Mouse (Mus musculus) cerebral cortex, adult 2 months (tissue): ENCODE results near the gene F7.

Experiments
- WGBS: fragments of 180-500 bp; shearing (Covaris S2); methylation state at CpG from one replicate; pipeline ENCODE4 v1.1.7; 2018; 5-methylcytosine and 5-hydroxymethylcytosine counted together

F7 gene

DNA sequence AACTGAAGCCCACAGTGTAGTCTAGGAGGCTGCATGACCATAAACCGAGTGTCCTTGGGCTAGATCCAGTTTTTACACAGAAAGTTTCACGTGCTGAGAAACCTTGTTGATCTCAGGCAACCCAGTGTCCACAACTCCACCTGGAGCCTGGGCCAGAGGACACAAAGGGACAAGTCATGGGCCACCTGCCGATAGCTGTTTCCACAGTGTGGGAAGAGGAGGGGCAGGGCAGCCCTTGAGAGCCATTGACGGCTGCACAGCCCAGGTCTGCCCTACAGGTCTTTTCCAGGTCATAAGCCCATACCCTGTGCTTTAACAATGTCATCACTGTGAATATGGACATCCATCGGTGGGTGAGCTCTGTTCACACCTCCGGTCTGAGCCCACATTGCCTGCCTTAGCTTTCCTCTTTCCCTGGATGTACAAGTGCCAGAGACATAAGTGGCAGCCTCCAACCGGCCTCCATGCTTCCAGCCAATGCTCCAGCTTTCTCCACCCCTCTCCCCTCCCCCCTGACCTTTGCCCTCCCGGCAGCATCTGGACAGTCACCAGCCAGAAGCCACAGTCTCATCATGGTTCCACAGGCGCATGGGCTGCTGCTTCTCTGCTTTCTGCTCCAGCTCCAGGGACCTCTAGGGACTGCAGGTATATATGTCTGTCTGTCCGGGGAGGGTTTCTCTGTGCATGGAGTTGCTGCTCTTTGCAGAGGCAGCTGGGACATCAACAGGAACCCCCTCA lies at the start of gene F7:
Gene F7, plus strand, starts transcription at position 548 of the 738 bp plus-strand sequence.
- 63% methylated on average over 10 of the region's 10 CpGs for WGBS

DNA sequence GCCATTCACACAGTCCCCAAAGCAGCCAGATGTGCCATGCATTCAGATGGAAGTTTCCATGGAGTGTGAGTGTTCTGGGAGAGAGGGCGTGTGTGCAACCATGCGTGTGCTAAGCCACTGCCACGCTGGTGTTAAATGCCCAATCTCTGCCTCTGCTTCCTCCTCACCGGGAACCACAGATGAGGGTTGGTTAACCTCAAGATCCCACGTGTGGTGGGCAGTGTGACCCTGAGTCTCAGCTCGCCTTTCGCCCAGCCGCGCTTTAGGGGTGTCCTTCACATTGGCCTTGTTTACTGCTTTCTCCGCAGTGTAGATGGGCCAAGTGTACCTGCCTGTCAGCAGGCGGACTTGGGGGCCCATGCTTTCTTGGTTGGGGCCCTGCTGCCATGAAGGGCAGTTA lies 49.5 kb upstream of the F7 start:
- WGBS = 78% methylated on average over 11 of the region's 11 CpGs

DNA sequence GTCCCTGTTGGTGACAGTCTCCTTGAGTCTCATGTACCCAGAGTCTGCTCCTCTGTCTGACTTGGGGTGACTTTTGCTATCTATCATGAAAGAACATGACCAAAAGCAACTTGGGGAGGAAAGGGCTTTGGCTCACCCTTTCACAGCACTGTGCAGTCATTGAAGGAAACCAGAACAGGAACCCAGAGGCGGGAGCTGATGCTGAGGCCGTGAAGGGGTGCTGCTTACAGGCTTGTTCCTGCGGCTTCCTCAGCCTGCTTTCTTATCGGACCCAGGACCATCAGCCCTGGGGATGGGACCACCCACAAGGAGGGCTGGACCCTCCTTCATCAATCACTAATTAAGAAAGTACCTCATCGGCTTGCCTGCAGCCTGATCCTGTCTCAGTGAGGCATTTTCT lies 49.1 kb upstream of the F7 start:
- whole genome bisulfite sequencing = 58% methylated on average over 5 of the region's 5 CpGs

GRCm38 (mm10) chr8:12977325-12977724 lies 48.5 kb upstream of the F7 start:
- WGBS = 72% methylated on average over 12 of the region's 12 CpGs

DNA sequence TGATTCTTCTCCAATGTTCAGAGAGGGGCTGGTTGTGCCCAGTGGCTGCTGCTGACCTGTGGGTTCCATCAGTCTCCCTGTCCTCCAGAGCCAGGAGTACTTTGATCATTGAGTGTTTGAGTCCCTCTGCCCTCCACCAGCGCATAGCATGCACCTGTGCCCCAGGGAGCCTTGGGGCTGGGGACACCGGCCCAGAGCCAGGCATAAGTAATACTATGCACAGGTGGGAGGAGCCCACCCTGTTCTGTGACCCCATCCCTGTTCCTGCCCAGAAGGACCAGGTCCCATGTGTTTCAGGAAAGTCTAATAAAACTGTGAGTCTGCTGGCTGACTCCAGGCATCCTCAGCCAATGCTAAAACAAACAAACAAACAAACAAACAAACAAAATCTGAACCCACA lies 47.5 kb upstream of the F7 start:
- WGBS = 71% methylated on average over 2 of the region's 2 CpGs

- WGBS = 34% methylated on average over 5 of the region's 5 CpGs
Observed at GRCm38 (mm10) chr8:12978726-12979125, 47.1 kb upstream of the F7 start.

GRCm38 (mm10) chr8:12983681-12984467 lies 42.0 kb upstream of the F7 start:
- 39% methylated on average over 18 of the region's 18 CpGs for WGBS

- WGBS = 49% methylated on average over 17 of the region's 17 CpGs
Observed at GRCm38 (mm10) chr8:12984601-12985243, 41.1 kb upstream of the F7 start.

DNA sequence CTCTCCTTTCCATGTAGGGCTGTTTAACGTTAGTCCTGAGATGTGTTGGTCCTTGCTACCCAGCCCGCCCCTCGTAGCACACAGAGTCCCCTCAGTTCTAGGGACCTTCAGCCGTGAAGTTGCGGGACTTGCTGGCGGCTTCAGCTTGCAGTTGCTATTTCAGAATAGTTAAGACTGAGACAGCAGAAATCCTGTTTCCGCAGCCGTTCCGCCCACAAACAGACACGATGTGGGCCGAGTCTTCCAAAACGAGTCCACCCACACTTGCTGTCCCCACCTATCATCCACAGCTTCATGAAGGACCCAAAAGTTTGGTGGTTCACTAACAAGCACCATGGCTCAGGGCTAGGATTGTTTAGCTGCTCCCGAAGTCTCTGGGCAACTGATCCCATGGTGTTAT lies 40.6 kb upstream of the F7 start:
- WGBS = 41% methylated on average over 13 of the region's 13 CpGs

GRCm38 (mm10) chr8:12987571-12987970 lies 38.3 kb upstream of the F7 start:
- 34% methylated on average over 8 of the region's 8 CpGs for WGBS

DNA sequence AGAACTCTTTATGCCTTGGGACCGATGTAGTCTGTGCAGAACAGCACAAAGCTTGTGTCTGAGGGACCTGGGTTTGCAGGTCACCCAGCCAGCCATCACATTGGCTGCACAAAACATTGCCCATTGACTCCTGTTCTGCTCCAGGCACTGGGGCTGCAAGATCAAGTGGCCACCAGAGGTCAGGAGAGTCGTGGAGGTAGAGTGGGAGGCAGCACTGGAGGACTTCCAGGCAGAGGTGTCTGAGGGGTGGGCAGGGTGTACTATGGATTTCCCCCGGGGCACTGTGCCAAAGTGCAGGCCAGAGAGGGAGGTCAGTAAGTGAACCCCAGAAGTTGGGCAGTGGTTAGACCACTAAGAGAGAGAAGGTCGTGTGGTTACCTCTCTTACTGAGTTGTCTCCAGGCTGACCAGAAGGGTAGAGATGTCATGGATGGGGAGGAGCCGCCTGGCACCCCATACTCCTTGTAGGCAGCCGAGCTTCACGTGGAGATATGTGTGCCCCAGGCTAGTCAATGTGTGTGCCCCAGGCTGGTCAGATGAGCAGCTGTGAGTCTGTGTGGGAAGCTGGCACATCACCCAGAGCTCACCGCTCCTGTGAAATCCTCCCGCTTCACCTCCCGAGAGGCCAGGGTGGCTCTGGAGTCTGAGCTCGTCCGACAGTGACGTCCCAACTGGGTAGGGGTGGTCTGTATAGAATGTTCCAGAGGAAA lies 37.0 kb upstream of the F7 start:
- 48% methylated on average over 13 of the region's 13 CpGs for WGBS

- WGBS = 46% methylated on average over 10 of the region's 10 CpGs
Observed at GRCm38 (mm10) chr8:12991411-12991810, 34.4 kb upstream of the F7 start.

DNA sequence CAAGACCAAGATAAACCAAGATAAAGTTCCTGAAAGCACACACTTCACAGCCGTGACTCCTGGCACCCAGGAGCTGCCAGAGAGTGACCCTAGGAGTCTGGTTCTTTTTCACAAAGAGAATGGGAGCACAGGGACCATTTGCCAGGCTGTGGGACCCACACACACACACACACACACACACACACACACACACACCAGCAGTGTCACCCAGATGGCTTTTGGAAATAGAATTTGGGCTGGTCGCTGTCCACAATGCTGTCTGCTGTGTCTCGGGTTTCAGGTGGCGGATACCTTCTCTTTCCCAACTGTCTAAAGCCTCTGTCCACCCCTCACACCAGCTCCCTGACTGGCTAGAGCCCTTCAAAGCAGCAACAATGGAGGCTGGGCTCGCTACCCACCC lies 31.4 kb upstream of the F7 start:
- WGBS = 71% methylated on average over 5 of the region's 5 CpGs

DNA sequence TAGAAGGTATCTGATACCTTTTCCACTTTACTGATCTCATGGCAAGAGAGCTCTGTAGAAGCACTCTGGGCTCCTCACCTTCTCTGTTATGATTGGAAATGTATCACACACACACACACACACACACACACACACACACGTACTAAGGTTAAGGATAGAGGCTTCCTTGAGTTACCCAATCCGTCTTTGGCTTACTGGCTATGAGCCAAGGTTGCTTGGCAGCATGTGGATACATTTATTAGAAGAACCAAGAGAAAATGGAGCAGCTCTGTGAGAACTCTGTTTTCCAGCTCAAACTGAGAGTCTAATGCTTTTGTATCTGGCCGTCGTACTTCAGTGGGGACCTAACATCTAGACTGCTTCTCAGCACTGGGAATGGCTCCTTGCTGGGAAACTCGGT lies 30.4 kb upstream of the F7 start:
- WGBS = 14% methylated on average over 5 of the region's 5 CpGs

- 56% methylated on average over 8 of the region's 8 CpGs for WGBS
Observed at GRCm38 (mm10) chr8:12996831-12997275, 29.0 kb upstream of the F7 start.

DNA sequence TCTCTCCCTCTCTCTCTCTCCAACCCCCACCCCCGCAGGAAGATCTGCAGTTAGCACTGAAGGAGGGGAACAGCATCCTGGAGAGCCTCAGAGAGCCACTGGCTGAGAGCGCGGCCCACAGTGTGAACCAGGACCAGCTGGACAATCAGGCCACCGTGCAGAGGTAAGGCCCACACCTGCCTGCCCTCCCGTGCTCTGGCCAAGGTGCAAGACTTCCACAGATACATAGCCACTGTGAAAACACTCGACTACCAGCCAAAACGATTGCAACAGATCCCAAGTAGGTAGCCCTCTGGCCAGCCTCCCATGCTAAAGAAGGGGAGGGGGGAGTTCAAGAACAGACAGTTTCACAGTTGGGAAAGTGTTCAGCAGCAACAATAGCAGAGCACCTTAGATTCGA lies 27.5 kb upstream of the F7 start:
- 60% methylated on average over 7 of the region's 8 CpGs for WGBS

- 34% methylated on average over 9 of the region's 9 CpGs for WGBS
Observed at GRCm38 (mm10) chr8:12999793-13000192, 26.0 kb upstream of the F7 start.

- WGBS = 68% methylated on average over 4 of the region's 4 CpGs
Observed at GRCm38 (mm10) chr8:13007458-13007857, 18.4 kb upstream of the F7 start.

DNA sequence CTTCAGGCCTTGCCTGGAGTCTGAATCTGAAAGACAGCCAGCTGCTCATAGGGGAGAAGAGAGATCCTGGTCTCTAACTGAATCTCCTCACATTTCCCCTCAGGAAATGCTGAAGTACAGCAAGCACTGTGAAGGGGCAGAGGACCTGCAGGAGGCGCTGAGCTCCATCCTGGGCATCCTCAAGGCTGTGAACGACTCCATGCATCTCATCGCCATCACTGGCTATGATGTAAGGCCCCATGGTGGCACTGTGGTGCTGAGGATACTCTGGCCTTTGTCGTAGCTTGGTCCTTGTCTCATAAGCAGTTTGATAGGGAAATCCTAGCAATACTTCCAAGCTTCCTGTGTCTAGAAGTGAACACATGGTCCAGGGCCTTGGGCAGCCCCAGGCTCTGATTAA lies 15.5 kb upstream of the F7 start:
- 60% methylated on average over 4 of the region's 4 CpGs for WGBS

DNA sequence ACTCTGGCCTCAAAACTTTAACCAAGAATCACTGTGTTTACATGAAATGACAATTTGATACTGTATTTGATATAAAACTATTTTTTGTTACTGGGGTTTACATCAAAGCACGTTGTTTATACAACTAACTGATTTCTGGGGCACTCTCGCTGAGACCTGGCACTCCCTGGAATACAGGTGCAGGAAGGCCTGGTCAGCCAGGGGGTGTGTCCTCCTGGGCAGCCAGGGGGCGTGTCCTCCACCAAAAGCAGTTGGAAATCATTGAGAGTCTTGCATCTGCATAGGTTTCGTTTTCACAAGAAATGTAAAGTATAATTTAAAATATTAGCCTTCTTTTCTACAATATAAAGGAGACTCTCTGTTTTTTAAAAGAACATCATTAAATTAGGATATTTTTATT lies 6.3 kb upstream of the F7 start:
- WGBS = 64% methylated on average over 4 of the region's 4 CpGs

DNA sequence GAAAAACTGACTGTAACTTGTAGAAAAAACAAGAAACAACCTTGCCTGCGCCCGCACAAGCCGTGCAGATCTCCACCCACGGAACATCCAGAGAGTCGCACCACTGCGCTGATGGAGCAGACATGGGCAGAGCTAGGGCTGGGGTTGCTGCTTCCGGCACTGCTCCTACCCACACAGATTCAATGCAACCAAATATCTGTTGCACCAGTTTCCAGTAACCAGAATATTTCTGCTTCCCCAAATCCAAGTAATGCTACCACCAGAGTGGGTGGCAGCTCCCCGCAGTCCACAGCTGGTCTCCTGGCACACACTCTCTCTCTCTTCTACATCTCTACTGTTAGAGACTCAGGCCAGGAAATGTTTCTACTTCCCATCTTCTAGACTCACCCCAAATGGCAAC lies 4.0 kb upstream of the F7 start:
- 41% methylated on average over 8 of the region's 8 CpGs for WGBS

DNA sequence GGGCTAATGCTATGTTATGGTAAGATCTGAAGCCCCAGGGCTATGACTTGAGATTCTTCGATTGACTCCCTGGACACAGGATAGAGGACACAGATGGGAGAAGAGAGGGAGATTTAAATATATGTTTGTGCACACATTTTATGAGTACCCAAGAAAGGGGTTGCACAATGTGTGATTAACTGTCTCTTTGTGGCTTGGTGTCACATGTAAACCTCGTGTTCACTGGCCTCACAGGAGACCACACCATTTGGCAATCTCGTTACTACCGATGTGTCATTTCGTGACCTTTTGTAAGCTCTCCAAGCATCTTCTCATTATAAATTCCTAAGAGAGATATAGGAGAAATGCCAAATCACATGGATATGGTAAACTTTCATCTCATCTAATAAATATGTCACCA lies 1.8 kb downstream of the F7 start:
- WGBS = 88% methylated on average over 5 of the region's 5 CpGs
